Mouse (Mus musculus) liver (tissue): ENCODE measurements around the gene Jak1.

Experiments used
- DNase-seq: peaks from one replicate; pipeline ENCODE4 v3.0.0-alpha.2; 2020; ENCODE audit warnings: mixed read lengths

Gene Jak1

DNA sequence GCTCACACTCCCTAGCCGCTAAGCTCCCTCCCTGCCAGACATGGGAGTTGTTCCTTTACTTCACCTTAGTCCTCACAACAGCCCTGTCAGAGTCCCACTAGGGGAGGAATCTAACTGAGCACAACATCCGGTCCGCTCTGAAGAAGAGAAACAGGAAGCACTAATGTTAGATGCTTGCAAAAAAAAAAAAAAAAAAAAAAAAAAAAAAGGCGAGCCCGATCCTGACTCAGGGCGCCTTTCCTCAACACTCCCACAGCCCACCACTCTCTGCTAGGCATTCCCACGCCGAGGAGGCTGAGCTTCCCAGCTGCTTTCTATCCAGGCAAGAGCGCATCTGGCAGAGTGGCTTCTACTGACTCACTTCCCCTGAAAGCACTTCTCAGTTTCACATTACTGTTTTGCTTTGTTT, 82.5 kb downstream of the Jak1 start:
- DNase-seq = peak; percentile 7

DNA sequence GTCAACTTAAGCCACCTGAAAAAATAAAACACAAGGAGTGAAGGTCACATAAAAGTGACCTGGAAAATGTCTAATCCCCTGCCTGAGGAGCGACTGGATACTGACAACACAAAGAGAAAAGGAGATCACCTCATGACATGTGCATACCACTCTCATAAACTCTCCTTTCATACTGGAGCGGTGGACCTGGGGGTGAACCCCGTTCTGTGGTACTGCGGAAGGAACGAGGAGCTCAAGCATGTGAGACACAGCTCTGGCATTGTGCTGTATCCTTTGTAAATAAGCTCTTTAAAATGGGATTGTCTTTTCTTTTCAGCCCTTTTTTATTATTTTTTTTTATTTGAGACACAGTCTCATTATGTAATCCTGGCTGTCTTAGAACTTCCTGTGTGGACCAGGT, 84.4 kb downstream of the Jak1 start:
- no peak for DNase-seq

DNA sequence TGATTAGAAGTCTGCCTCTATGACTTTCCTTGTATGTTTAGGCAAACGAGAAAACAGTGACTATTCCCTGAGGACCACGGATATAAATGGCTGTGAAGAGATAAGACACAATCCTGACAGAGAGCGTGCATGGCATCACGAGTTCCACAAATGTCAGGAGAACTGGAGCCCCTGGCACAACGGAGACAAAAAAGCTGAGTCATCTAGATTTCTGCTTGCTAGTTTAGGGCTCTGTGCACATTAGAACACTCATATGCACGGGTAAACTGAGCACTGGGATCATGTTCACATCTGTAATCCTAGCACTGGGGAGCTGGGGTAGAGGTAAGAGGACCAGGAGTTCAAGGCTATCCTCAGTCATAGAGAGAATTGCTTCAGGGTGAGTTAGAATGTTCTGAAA, 85.2 kb downstream of the Jak1 start:
- DNase-seq = no peak

DNA sequence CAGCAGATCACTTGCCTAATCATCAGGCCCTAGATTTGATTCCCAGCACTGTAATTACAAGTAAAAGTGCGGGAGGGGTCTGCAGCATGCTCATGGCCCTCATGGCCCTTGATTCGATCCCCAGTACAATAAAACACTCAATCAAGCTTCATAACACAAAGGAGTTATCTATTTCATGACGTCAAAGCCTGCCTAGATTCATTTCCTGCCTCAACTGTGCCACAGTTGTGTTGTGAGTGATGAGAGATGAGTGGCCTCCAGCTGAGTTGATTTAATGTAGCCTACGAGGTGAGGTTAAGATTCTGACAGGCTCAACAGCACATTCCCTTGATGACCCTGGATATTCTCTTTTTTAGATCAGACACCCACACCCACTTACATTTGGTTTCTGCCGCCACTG, 86.0 kb downstream of the Jak1 start:
- DNase-seq = no peak

DNA sequence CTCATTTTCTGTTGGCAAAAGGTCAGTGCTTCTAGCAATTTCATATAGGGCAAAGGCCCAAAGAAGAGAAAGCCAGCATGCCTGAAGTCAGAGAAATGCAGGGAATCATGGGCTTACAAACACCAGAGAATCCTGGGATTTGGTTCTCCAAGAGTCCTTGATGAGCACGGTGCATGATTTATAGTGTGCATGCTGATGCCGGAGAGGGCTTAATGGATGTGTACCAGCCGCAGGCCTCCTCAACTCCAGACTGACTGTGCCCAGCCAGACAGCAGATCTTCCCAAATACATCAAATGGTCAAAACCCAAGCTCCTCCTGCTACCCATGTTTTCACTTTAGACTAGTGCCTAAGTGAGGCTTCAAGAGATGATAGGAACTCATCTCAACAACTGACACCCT, 87.3 kb downstream of the Jak1 start:
- DNase-seq = no peak

DNA sequence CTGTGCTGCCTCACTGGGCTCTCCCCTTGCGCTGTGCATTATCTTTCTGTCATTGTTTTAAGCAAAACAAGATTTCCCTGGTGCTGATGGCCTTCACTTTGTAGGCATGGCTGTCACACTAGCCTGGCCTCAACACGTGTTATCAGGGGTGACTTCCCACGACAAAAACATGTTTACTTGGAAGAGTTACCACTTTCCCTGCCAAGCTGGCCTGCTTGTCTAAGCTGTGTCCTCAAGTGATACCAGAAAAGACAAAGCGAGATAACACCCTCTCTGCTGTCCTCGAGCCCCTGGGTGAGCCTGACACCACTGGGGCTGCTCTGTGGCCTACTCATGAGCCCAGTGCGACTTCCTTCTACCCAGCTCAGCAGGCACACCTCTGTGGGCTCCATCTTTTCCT, 89.0 kb downstream of the Jak1 start:
- DNase-seq = peak; percentile 51

DNA sequence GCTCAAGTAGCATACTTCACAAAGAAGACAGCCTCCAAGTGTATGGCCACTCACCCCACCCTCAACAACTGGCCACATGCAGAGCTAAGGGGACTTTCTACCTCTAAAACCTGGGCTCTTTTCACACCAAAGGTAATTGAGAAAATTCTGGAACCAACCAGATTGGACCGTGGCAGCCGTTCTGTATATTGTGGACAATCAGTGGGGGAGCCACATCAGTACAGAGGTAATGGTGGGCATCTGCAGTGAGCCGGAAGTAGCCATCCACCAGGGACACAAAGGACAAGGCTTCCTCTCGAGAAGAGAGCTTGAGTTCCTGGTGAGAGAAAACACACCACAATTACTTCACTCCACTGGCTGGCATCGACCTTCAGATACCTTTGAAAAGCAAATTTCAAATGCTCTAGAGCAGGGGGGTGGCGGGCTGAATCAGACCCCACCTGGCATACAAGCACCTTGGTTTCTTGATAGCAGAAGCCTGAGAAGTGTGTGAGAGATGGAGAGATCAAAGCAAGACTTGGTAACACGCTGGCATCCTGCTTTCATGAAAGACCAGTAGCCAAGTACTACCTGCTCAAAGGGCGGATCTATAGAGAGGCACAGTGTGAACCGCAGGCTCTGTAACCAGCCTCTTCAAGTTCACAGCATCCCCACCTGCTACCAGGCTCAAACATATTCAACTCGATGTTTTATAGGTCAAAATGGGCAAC, 90.0 kb downstream of the Jak1 start:
- DNase-seq = no peak

DNA sequence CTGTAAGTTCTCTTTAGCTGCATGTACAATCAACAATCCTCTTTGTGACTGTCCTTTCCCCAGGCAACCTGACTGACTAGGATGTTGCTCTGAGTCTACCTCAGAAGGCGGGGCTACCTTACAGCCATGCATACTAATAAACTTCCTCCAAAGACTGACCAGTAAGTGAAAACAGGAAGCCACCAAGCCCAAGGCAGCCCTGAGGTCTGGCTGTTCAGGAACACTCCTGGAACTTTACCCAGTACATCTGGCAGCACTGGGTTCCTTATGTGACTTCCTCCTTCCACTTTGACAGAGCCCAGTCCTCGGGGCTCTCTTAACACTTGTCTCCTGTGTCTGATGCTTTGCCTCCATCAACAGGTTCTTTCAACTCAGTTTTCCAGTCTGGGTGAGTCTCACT, 92.3 kb downstream of the Jak1 start:
- peak; percentile 30 for DNase-seq

DNA sequence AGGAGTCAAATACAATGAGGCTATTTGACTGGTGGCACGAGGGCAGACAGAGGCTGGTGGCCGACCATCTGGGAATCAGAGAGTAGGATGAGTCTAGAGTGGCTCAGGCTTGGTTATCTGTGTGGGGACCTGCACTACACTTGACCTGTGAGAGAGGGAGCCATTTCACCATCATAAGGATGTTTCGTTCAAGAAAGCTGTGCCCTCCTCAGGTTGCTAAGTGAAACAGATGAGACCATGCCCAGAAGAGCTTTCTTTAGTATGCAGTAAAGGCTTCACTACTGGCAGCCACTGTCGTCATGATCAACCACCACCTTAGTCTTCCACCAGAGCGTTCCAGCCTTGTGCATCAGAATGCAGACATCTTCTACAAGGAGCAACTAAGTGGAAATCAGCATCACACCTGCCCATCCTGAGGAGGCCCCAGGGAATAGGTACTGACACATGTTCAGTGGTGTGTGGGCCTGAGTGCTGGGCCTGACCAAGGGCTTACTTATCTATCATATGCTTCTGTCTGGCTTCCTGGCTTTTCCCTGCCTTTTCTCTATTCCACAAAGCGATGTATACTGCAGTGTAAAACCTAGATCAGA, 96.8 kb downstream of the Jak1 start:
- DNase-seq = peak; percentile 16

DNA sequence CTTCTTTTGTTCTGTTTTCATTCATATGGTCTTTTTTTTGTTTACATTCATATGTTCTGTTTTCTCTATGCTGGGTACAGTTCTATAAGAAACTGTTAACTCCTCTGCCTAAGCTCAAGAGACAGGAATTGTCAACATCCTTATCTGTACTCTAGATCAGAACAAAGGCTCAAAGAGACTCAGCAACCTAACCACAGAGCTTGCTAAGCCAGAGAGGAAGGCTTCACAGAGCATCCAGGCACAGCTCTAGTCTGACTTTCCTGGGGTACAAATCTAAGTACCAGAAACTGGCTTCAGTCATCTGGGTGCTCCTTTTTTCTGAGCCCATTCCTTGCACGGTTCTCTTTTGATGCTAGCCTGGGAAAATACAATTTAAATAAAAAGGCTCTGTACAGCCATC, 97.3 kb downstream of the Jak1 start:
- no peak for DNase-seq

DNA sequence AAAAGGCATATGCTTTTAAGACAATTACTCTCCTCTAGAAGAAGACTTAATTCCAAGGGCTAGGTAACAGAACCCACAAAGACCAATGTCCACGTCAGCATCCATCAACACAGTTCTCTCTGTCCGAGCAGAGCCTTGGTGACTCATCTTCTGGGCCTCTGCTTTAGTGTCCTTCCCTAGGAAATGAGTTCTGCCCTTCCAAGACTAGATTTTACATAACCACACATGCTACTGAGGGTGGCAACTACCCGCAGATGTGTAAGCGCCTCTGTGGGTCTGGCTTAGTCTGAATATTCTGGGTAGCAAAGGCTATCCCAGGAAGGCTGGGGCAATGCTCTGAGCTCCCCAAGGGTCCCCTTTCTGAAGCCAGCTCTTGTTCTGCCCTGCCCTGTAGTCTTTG, 99.3 kb downstream of the Jak1 start:
- DNase-seq = no peak

DNA sequence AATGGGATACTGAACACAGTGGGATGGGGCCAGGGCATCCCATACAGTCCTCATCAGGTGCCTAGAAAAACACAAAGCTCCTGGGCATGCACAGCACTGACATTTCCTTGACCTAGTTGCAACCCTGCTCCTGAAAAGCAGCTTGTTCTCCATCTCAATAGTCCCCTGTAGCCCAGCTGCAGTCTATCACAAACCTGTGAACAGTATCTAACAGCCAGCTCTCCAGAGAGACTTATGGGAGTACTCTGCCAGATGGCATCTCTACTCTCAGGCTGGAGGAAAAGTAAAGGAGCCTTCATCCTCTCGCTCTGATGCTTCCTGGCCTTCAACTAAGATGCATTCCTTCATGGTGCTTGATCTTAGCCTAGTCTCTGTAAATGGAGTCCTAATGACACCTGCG, 100.4 kb downstream of the Jak1 start:
- DNase-seq = no peak

DNA sequence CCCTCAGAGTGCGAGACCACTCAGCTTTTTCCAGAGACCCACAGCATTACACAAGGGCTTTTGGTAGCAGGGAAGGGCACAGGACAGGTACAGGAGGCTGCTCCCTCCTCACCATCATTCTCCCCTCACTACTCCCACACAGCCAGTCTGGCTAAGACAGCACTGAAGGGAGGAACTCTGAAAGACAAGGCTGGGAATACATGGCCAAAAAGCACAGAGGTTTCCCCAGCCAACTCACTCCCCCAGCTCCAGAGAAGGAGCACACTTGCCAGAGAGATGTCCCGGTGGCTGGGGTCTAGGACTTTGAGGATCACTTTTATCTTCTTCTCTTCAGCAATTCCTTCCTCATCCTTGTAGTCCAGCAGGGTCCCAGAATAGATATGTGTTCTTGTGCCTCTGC, 100.9 kb downstream of the Jak1 start:
- DNase-seq = no peak

DNA sequence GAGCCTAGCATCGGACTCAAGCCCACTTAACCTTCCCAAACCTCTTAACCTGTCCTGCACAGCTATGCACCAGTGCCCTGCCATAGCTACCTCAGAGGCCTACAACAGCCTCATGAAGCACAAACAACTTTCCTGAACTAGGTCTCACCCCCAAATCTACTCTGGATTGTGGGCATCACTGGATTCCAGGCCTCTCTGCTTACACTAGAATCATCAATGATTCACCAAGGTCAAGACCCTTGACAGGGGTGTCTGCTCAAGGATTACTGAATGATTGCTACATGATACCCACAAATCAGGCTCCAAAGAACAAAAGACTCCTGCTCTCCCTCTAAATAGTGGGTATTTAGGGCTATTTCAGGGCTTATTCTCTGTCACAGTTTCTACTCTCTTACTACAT, 104.3 kb downstream of the Jak1 start:
- no peak for DNase-seq

DNA sequence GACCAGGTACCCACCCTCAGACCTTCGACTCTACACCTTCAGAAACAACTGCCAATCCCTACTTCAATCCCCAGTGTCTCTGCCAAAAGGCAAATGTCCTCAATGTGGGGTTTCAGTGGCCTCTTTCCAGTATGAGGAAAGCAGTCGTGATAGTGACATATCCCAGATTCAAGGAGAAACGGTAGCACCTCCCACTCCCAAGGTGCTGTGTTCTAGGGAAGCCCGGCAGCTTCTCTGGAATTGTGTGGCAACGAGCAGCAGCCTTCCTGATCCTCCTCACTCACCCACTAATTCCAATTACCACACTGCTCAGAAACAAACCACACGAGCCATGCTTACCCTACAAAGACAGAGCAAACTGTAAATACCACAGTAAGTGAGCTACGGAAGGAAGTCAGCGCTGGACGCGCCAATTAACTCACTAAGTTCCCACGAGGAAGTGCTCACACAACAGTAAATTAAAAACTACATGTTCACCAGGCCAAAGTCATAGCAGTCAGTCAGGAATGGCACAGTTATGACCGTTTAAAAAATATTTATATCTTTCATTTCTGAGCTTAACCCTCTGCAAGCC, 105.8 kb downstream of the Jak1 start:
- DNase-seq = no peak

DNA sequence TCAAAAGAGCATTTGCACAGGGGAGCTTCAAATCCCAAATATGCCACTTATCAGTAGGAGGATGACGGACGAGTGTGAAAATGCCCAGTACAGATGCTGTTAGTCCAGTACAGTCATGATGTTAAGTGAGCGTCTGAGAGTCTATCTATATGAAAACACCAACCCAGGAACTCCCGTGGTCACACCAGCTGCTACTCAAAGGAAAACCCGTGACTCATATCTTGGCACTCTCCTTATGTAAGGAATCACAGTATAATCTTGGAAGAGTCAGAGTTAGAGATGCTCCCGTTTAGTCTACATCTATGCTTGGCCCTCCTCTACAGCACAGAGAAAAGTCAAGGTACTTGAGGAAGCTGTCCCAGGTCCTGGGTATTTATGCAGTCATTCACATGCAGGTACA, 106.8 kb downstream of the Jak1 start:
- DNase-seq = no peak

DNA sequence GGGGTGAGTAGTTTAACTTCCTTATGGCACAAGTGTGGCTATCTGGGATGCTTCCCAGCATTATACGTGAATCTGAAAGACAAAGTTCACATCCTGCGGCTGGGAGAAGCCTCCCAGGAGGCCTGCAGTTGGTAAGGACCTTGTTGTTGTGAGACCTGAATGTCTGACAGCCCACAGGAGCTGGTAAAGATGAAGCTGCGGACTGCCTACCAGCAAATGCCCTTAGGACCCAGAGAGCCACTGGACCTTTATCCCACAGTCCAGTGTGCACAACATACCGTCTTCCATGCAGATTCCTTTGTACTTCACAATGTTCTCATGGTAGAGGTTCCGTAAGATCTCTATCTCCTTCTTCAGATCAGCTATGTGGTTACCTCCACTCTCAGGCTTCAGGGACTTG, 107.6 kb downstream of the Jak1 start:
- DNase-seq = no peak

DNA sequence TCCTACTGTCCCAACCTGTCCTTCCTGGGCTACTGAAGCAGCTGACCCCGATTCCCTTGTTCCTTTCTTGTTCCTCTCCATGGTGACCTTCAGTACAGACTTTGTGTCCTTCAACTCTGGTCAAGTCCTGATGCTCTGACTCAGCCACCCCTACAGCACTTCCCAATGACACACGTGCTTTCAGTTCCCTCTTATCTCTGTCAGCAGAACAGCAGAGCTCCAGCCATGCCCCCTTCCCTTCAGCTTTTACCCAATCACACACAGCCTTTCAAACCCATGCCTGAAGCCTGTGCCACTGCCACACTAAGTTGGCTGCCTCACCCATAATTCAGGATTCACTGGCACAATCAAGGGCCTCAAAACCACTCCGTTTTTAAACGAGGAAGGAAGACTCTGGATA, 109.5 kb downstream of the Jak1 start:
- peak; percentile 62 for DNase-seq

DNA sequence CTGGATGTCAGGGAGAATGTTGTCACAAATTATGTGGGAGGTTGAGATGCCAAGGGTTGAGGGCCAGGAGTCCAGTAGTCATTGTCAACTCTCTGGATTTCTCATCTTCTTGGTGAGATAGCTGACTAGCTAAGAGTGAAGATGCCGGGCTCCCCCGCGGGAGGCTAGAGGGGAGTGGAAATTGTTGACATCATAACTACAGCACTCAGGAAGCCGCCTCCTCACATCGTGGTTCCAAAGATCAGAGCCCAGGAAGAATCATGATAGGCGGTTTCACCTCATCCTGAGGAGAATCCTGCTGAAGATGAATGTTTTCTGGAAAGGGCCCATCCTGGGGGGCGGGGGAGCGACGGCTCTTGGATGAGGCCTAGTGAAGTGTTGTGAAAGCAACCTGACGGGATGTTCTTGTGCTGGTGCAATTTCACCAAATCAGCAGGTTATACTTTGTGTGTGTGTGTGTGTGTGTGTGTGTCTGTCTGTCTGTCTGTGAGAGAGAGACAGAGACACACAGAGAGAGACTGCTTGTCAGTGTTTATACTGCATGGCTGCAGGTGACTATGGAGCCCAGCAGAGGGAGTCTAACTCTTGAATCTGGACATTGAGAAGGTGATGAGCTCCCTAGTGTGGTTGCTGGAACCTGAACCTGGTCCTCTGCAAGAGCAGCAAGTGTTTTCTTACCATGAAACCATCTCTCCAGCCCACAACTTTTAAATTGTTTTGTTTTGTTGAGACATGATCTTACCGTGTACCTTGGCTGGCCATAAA, 118.0 kb downstream of the Jak1 start:
- DNase-seq = no peak

DNA sequence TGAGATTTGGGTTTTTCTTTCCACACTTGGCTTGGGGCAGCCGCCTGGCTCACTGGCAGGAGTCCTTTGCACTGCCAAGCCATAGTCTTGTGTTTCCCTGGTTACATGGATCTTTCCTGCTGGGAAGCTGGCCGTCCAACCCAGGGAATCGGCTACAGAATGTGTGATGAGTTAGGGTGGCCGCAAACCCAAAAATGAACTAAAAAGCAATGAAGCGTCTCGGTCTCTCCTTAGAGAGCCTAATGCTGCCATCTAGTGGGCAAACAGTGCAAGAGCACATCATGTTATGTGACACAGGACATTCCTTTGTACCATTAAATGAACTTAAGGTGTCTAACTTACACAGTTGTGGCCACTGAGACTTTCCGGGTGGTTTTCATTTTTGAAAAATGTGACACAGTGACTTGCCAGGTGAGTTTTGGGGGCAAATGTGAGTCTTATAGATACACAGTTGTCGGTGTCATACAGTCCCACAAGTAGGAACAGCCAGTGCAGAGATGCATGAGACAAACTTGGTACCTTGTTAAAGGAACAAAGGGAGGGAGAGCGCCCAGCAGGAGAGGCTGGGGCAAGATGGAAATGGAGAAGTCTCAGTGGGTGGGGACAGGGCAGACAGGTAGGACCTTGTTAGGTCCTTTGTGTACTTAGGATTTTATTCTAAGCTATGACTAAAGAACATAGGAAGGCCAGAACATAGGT, 118.9 kb downstream of the Jak1 start:
- peak; percentile 64 for DNase-seq

DNA sequence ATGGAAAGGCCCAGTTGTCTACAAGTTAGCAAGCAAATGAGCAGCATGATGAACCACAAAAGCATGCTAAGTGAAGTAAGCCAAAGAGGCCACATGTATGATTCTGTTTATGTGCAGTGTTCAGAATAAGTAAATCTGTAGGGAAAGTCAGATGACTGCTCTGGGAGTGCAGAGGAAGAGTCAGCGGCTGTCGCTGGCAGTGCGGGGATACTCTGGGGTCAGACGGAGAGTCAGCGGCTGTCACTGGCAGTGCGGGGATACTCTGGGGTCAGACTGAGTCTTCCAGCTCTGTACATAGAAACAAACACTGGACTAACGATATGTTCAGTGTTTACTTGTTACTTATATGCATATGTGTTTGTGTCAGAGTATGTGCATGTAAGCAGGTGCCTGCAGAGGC, 120.3 kb downstream of the Jak1 start:
- DNase-seq = no peak

DNA sequence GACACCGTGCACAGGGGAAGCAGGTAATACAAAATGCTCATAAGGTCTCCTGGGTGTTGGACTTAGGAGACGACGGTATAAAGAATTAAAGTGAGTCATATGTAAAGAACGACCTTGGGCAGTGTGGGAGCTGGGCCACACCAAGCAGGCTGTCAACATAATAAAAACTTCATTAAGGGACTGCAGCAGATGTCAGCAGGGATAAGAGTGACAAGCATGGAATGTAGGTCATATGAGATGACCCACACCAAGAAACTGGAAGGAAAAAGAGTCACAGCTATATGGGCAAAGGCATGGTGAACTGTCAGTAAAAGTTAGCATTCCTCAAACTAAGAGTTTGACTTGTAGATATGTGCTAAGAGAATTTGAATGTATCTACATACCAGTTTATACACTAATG, 120.7 kb downstream of the Jak1 start:
- no peak for DNase-seq

DNA sequence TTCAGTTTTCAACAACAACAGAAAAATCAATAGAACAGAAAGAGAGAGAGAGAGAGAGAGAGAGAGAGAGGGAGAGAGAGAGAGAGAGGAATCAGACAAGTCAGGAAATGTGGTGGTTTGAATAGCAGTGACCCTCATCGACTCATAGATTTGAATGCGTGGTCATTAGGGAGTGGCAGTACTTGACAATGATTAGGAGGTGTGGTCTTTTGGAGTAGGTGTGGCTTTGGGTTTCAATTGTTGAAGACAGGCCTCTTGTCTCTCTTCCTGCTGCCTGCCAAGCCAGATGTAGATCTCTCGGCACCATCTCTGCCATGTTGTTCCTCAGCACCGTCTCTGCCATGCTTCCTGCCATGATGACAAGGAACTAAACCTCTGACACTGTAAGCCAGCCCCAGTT, 121.2 kb downstream of the Jak1 start:
- no peak for DNase-seq
